Mouse (Mus musculus): ENCODE data around the gene Map2.

- no peak for TF ChIP-seq CTCF (IDR thresholded peaks at IDR 0.05; ENCODE audit: low read depth)
- no peak for TF ChIP-seq EP300 (IDR thresholded peaks at IDR 0.05; ENCODE audit: low read depth)
Observed at GRCm38 (mm10) chr1:66282447-66282846, 107.4 kb downstream of the Map2 start.
